Mouse (Mus musculus): ENCODE measurements at regions not wholly inside any gene's neighbourhood (a gene's known extent, or its start where the extent isn't known, plus 50 kb on each side); places are given as distances from the start of the nearest gene placed in this dataset.

GRCm38 (mm10) chr6:143706451-143706850 lies 539.4 kb downstream of the Etnk1 start:
- Histone ChIP-seq H3K27me3 (replicated peaks) (no peaks in the 10 kb centered on the region), H3K9me3 (replicated peaks; ENCODE audit: low read length) (no peaks in the 10 kb centered on the region), H3K27ac (ENCODE audit: insufficient read depth, low read depth) (no peak overlapping the region), H3K4me1 (ENCODE audit: control insufficient read depth in 1 of 2, insufficient read depth in 2 of 2) (no peaks in the 10 kb centered on the region), H3K79me2 (replicated peaks; ENCODE audit: control insufficient read depth, extremely low read depth, insufficient read depth, poor library complexity, severe bottlenecking) (no peaks in the 10 kb centered on the region), H3K4me2 (ENCODE audit: insufficient read depth, low read depth, poor library complexity, severe bottlenecking) (no peak overlapping the region), H3K4me3 (replicated peaks in 1 of 3; ENCODE audit: low read depth in 2 of 3, low read length in 2 of 3, poor library complexity in 1 of 3) (no peak overlapping the region), H3K9ac (ENCODE audit: insufficient read depth, low read depth) (no peak overlapping the region), H3K36me3 (replicated peaks in 1 of 2; ENCODE audit: control insufficient read depth in 1 of 2, insufficient read depth in 1 of 2, low read length in 1 of 2) (no peaks in the 10 kb centered on the region)
- dilution Hi-C loops (cut with MboI; ENCODE audit: extremely low pct_ligation_motif_present, extremely low pct_unique_long_range_greater_than_20kb, low sequenced_read_pairs): no loop called here
- no peak for DNase-seq (ENCODE audit: extremely low read depth)
- in situ Hi-C loops (cut with MboI; ENCODE audit: low pct_ligation_motif_present, low pct_unique_long_range_greater_than_20kb, low sequenced_read_pairs): no loop called here
- TF ChIP-seq USF1 (IDR thresholded peaks at IDR 0.05; ENCODE audit: low read depth, low read length) (no peak), GABPA (IDR thresholded peaks at IDR 0.05; ENCODE audit: insufficient replicate concordance, low read depth, low read length) (no peak), CTCF (conservative IDR thresholded peaks at IDR 0.05 in 1 of 2, IDR thresholded peaks at IDR 0.05 in 1 of 2; ENCODE audit: low read depth in 2 of 2, low read length in 2 of 2) (no peak), EP300 (IDR thresholded peaks at IDR 0.05; ENCODE audit: low read length) (no peak), JUND (conservative IDR thresholded peaks at IDR 0.05; ENCODE audit: low read depth, low read length) (no peak)

GRCm38 (mm10) chr6:143714461-143714860 lies 547.4 kb downstream of the Etnk1 start:
- Histone ChIP-seq H3K4me2 (ENCODE audit: insufficient read depth, low read depth, poor library complexity, severe bottlenecking) (no peak overlapping the region), H3K79me2 (replicated peaks; ENCODE audit: control insufficient read depth, extremely low read depth, insufficient read depth, poor library complexity, severe bottlenecking) (no peaks in the 10 kb centered on the region), H3K4me3 (replicated peaks in 1 of 3; ENCODE audit: low read depth in 2 of 3, low read length in 2 of 3, poor library complexity in 1 of 3) (no peak overlapping the region), H3K4me1 (ENCODE audit: control insufficient read depth in 1 of 2, insufficient read depth in 2 of 2) (peaks cover 0 to under 1% of the 10 kb centered on the region in 2 experiments; a peak in 1 of 4 replicates), H3K27ac (ENCODE audit: insufficient read depth, low read depth) (no peak overlapping the region), H3K9me3 (replicated peaks; ENCODE audit: low read length) (no peaks in the 10 kb centered on the region), H3K36me3 (replicated peaks in 1 of 2; ENCODE audit: control insufficient read depth in 1 of 2, insufficient read depth in 1 of 2, low read length in 1 of 2) (no peaks in the 10 kb centered on the region), H3K27me3 (replicated peaks) (no peaks in the 10 kb centered on the region), H3K9ac (ENCODE audit: insufficient read depth, low read depth) (no peak overlapping the region)
- dilution Hi-C loops (cut with MboI; ENCODE audit: extremely low pct_ligation_motif_present, extremely low pct_unique_long_range_greater_than_20kb, low sequenced_read_pairs): no loop called here
- in situ Hi-C loops (cut with MboI; ENCODE audit: low pct_ligation_motif_present, low pct_unique_long_range_greater_than_20kb, low sequenced_read_pairs): no loop called here
- no peak for DNase-seq (ENCODE audit: extremely low read depth)
- TF ChIP-seq BHLHE40 (IDR thresholded peaks at IDR 0.05; ENCODE audit: low read depth, low read length) (no peak), MAFK (IDR thresholded peaks at IDR 0.05; ENCODE audit: insufficient replicate concordance, low read length) (no peak)

- H3K9ac ChIP-seq (ENCODE audit: insufficient read depth, low read depth): no peak overlapping the region
- H3K36me3 ChIP-seq (replicated peaks in 1 of 2; ENCODE audit: control insufficient read depth in 1 of 2, insufficient read depth in 1 of 2, low read length in 1 of 2): no peaks in the 10 kb centered on the region
- DNase-seq (ENCODE audit: extremely low read depth): no peak
- no peak for TF ChIP-seq JUND (conservative IDR thresholded peaks at IDR 0.05; ENCODE audit: low read depth, low read length)
- no peak for TF ChIP-seq ZMIZ1 (IDR thresholded peaks at IDR 0.05; ENCODE audit: low read depth, low read length)
- TF ChIP-seq GABPA (IDR thresholded peaks at IDR 0.05; ENCODE audit: insufficient replicate concordance, low read depth, low read length): no peak
- dilution Hi-C loops (cut with MboI; ENCODE audit: extremely low pct_ligation_motif_present, extremely low pct_unique_long_range_greater_than_20kb, low sequenced_read_pairs): no loop called here
- H3K4me1 ChIP-seq (ENCODE audit: control insufficient read depth in 1 of 2, insufficient read depth in 2 of 2): peaks cover 3 to 12% of the 10 kb centered on the region in 2 experiments; a peak in 3 of 4 replicates
- H3K9me3 ChIP-seq (replicated peaks; ENCODE audit: low read length): no peaks in the 10 kb centered on the region
- H3K27ac ChIP-seq (ENCODE audit: insufficient read depth, low read depth): no peak overlapping the region
- H3K27me3 ChIP-seq (replicated peaks): no peaks in the 10 kb centered on the region
- no peak overlapping the region for H3K4me3 ChIP-seq (replicated peaks in 1 of 3; ENCODE audit: low read depth in 2 of 3, low read length in 2 of 3, poor library complexity in 1 of 3)
- H3K79me2 ChIP-seq (replicated peaks; ENCODE audit: control insufficient read depth, extremely low read depth, insufficient read depth, poor library complexity, severe bottlenecking): no peaks in the 10 kb centered on the region
- H3K4me2 ChIP-seq (ENCODE audit: insufficient read depth, low read depth, poor library complexity, severe bottlenecking): no peak overlapping the region
- in situ Hi-C loops (cut with MboI; ENCODE audit: low pct_ligation_motif_present, low pct_unique_long_range_greater_than_20kb, low sequenced_read_pairs): no loop called here
These were observed 583.1 kb downstream of the Etnk1 start for GRCm38 (mm10) chr6:143750074-143750473.

Measured in CH12.LX (cell line).